Mouse (Mus musculus): ENCODE data around the gene Golph3. TPM values are rescaled to one million over a fixed set of nuclear protein-coding genes. Genes with fewer than 3 reads are reported as not detected.
A peak's percentile ranks its signal among the peaks of the same experiment; 100 is the strongest.
"Not testable (repeated sequence)": the region's sequence is repeated elsewhere in the genome, so short reads cannot be mapped to it uniquely, and the experiment has no call there.

Gene Golph3
- polyA plus RNA-seq, 1 experiment from 2014 or later = 108 TPM

- H3K27me3 ChIP-seq (ENCODE audit: control insufficient read depth, insufficient read depth, low read length); H3K27ac ChIP-seq (ENCODE audit: low read depth, low read length); H3K9me3 ChIP-seq (ENCODE audit: control insufficient read depth, low read length); DNase-seq (ENCODE audit: low spot score); H3K9ac ChIP-seq (ENCODE audit: low read length); H3K4me2 ChIP-seq (ENCODE audit: low read depth); H3K36me3 ChIP-seq (ENCODE audit: control insufficient read depth, insufficient read depth, low read length); H3K4me3 ChIP-seq (ENCODE audit: low read depth, low read length); ATAC-seq (ENCODE audit: insufficient read depth, low FRiP score, low TSS enrichment): not testable (repeated sequence)
- H3K4me1 ChIP-seq (ENCODE audit: control insufficient read depth, insufficient read depth, low read length) = peaks cover 14% of the 10 kb centered on the region
- WGBS = 88% methylated on average over 11 of the region's 11 CpGs
Observed at GRCm38 (mm10) chr15:12366580-12367305, 45.5 kb downstream of the Golph3 start.

GRCm38 (mm10) chr15:12367306-12368080, 46.2 kb downstream of the Golph3 start:
- no peak for ATAC-seq (ENCODE audit: insufficient read depth, low FRiP score, low TSS enrichment)
- no peak for DNase-seq (ENCODE audit: low spot score)
- 64% methylated on average over 13 of the region's 13 CpGs for WGBS
- Histone ChIP-seq H3K27ac (ENCODE audit: low read depth, low read length) (no peak overlapping the region), H3K9ac (ENCODE audit: low read length) (no peak overlapping the region), H3K36me3 (ENCODE audit: control insufficient read depth, insufficient read depth, low read length) (no peaks in the 10 kb centered on the region), H3K27me3 (ENCODE audit: control insufficient read depth, insufficient read depth, low read length) (no peaks in the 10 kb centered on the region), H3K4me1 (ENCODE audit: control insufficient read depth, insufficient read depth, low read length) (peaks cover 14% of the 10 kb centered on the region), H3K4me3 (ENCODE audit: low read depth, low read length) (no peak overlapping the region), H3K4me2 (ENCODE audit: low read depth) (no peak overlapping the region), H3K9me3 (ENCODE audit: control insufficient read depth, low read length) (no peaks in the 10 kb centered on the region)

- DNase-seq (ENCODE audit: low spot score) (no peak), ATAC-seq (ENCODE audit: insufficient read depth, low FRiP score, low TSS enrichment) (no peak)
- Histone ChIP-seq H3K9me3 (ENCODE audit: control insufficient read depth, low read length) (no peaks in the 10 kb centered on the region), H3K36me3 (ENCODE audit: control insufficient read depth, insufficient read depth, low read length) (no peaks in the 10 kb centered on the region), H3K9ac (ENCODE audit: low read length) (no peak overlapping the region), H3K4me2 (ENCODE audit: low read depth) (no peak overlapping the region), H3K27ac (ENCODE audit: low read depth, low read length) (no peak overlapping the region), H3K27me3 (ENCODE audit: control insufficient read depth, insufficient read depth, low read length) (no peaks in the 10 kb centered on the region), H3K4me3 (ENCODE audit: low read depth, low read length) (no peak overlapping the region), H3K4me1 (ENCODE audit: control insufficient read depth, insufficient read depth, low read length) (peaks cover 14% of the 10 kb centered on the region)
- WGBS = 75% methylated on average over 11 of the region's 11 CpGs
Observed at GRCm38 (mm10) chr15:12368357-12368756, 47.1 kb downstream of the Golph3 start.

- Histone ChIP-seq H3K9ac (ENCODE audit: low read length) (no peak overlapping the region), H3K27ac (ENCODE audit: low read depth, low read length) (no peak overlapping the region), H3K4me1 (ENCODE audit: control insufficient read depth, insufficient read depth, low read length) (peaks cover 14% of the 10 kb centered on the region), H3K36me3 (ENCODE audit: control insufficient read depth, insufficient read depth, low read length) (no peaks in the 10 kb centered on the region), H3K4me3 (ENCODE audit: low read depth, low read length) (no peak overlapping the region), H3K9me3 (ENCODE audit: control insufficient read depth, low read length) (no peaks in the 10 kb centered on the region), H3K27me3 (ENCODE audit: control insufficient read depth, insufficient read depth, low read length) (no peaks in the 10 kb centered on the region), H3K4me2 (ENCODE audit: low read depth) (no peak overlapping the region)
- 90% methylated on average over 4 of the region's 4 CpGs for WGBS
- DNase-seq (ENCODE audit: low spot score) (no peak), ATAC-seq (ENCODE audit: insufficient read depth, low FRiP score, low TSS enrichment) (no peak)
Observed at GRCm38 (mm10) chr15:12368850-12369249, 47.6 kb downstream of the Golph3 start.

- Histone ChIP-seq H3K4me2 (ENCODE audit: low read depth) (no peak overlapping the region), H3K27ac (ENCODE audit: low read depth, low read length) (no peak overlapping the region), H3K9ac (ENCODE audit: low read length) (no peak overlapping the region), H3K36me3 (ENCODE audit: control insufficient read depth, insufficient read depth, low read length) (no peaks in the 10 kb centered on the region), H3K9me3 (ENCODE audit: control insufficient read depth, low read length) (no peaks in the 10 kb centered on the region), H3K27me3 (ENCODE audit: control insufficient read depth, insufficient read depth, low read length) (no peaks in the 10 kb centered on the region), H3K4me1 (ENCODE audit: control insufficient read depth, insufficient read depth, low read length) (peaks cover 14% of the 10 kb centered on the region), H3K4me3 (ENCODE audit: low read depth, low read length) (no peak overlapping the region)
- ATAC-seq (ENCODE audit: insufficient read depth, low FRiP score, low TSS enrichment) (no peak), DNase-seq (ENCODE audit: low spot score) (no peak)
- 97% methylated on average over 3 of the region's 3 CpGs for WGBS
Observed at GRCm38 (mm10) chr15:12370096-12370495, 48.8 kb downstream of the Golph3 start.

- Histone ChIP-seq H3K36me3 (ENCODE audit: control insufficient read depth, insufficient read depth, low read length) (no peaks in the 10 kb centered on the region), H3K4me1 (ENCODE audit: control insufficient read depth, insufficient read depth, low read length) (peaks cover 5% of the 10 kb centered on the region), H3K27ac (ENCODE audit: low read depth, low read length) (no peak overlapping the region), H3K4me3 (ENCODE audit: low read depth, low read length) (no peak overlapping the region), H3K4me2 (ENCODE audit: low read depth) (no peak overlapping the region), H3K9ac (ENCODE audit: low read length) (no peak overlapping the region), H3K9me3 (ENCODE audit: control insufficient read depth, low read length) (no peaks in the 10 kb centered on the region), H3K27me3 (ENCODE audit: control insufficient read depth, insufficient read depth, low read length) (peaks cover 3% of the 10 kb centered on the region; the same call in 1 of the 2 replicates)
- ATAC-seq (ENCODE audit: insufficient read depth, low FRiP score, low TSS enrichment) (peak; percentile 37; the same call in 1 of the 2 replicates), DNase-seq (ENCODE audit: low spot score) (peak; percentile 80)
- 9% methylated on average over 8 of the region's 8 CpGs for WGBS
Observed at GRCm38 (mm10) chr15:12371183-12371582, 49.9 kb downstream of the Golph3 start.

GRCm38 (mm10) chr15:12373496-12373895, 52.2 kb downstream of the Golph3 start:
- DNase-seq (ENCODE audit: low spot score) = no peak
- H3K27ac ChIP-seq (ENCODE audit: low read depth, low read length) = no peak overlapping the region
- H3K27me3 ChIP-seq (ENCODE audit: control insufficient read depth, insufficient read depth, low read length) = peaks cover 3% of the 10 kb centered on the region; the same call in 1 of the 2 replicates
- H3K36me3 ChIP-seq (ENCODE audit: control insufficient read depth, insufficient read depth, low read length) = no peaks in the 10 kb centered on the region
- no peaks in the 10 kb centered on the region; the same call in 1 of the 2 replicates for H3K4me1 ChIP-seq (ENCODE audit: control insufficient read depth, insufficient read depth, low read length)
- H3K4me3 ChIP-seq (ENCODE audit: low read depth, low read length) = no peak overlapping the region
- no peak overlapping the region for H3K4me2 ChIP-seq (ENCODE audit: low read depth)
- WGBS = 77% methylated on average over 14 of the region's 14 CpGs
- H3K9me3 ChIP-seq (ENCODE audit: control insufficient read depth, low read length) = no peaks in the 10 kb centered on the region
- H3K9ac ChIP-seq (ENCODE audit: low read length) = no peak overlapping the region; the same call in 1 of the 2 replicates
- ATAC-seq (ENCODE audit: insufficient read depth, low FRiP score, low TSS enrichment) = no peak

- Histone ChIP-seq H3K4me3 (ENCODE audit: low read depth, low read length) (no peak overlapping the region), H3K36me3 (ENCODE audit: control insufficient read depth, insufficient read depth, low read length) (no peaks in the 10 kb centered on the region), H3K4me2 (ENCODE audit: low read depth) (no peak overlapping the region), H3K27me3 (ENCODE audit: control insufficient read depth, insufficient read depth, low read length) (peaks cover 3% of the 10 kb centered on the region; the same call in 1 of the 2 replicates), H3K9me3 (ENCODE audit: control insufficient read depth, low read length) (no peaks in the 10 kb centered on the region), H3K27ac (ENCODE audit: low read depth, low read length) (no peak overlapping the region), H3K9ac (ENCODE audit: low read length) (no peak overlapping the region; the same call in 1 of the 2 replicates), H3K4me1 (ENCODE audit: control insufficient read depth, insufficient read depth, low read length) (no peaks in the 10 kb centered on the region; the same call in 1 of the 2 replicates)
- ATAC-seq (ENCODE audit: insufficient read depth, low FRiP score, low TSS enrichment) = no peak
- 86% methylated on average over 6 of the region's 6 CpGs for WGBS
- no peak for DNase-seq (ENCODE audit: low spot score)
Observed at GRCm38 (mm10) chr15:12373918-12374317, 52.7 kb downstream of the Golph3 start.
